Mouse (Mus musculus) stomach, postnatal 0 days (tissue): ENCODE data around the gene Lrrd1.
"Not testable (repeated sequence)": the region's sequence is repeated elsewhere in the genome, so short reads cannot be mapped to it uniquely, and the experiment has no call there.

Experiments
- CTCF ChIP-seq: IDR thresholded peaks from 2 replicates; pipeline ENCODE4 v1.5.1; 2016; ENCODE audit warnings: antibody characterized with exemption, low read depth, mild to moderate bottlenecking, moderate library complexity
- EP300 ChIP-seq: optimal IDR thresholded peaks from 2 replicates; pipeline ENCODE3; 2016; ENCODE audit warnings: antibody characterized with exemption

DNA sequence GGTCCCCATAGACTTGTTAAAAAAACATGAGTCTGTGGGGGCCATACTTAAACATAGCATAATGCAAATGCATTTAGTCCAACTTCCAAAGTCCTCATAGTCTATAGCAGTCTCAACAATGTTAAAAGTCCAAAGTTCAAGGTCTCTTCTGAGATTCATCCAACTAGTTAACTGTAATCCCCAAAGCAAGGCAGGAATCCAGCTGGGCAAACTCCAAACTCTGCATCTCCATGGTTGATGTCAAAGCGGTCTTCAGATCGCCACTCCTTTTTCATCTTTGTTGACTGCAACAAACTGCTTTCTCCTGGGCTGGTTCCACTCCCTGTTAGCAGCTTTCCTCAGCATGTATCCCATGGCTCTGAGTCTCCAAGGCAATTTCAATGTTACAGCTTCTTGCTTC, 47.9 kb upstream of the Lrrd1 start:
- not testable (repeated sequence) for TF ChIP-seq CTCF, EP300
